Mouse (Mus musculus): Measurements from ENCODE around the gene E330034G19Rik.
"Not testable (repeated sequence)": the region's sequence is repeated elsewhere in the genome, so short reads cannot be mapped to it uniquely, and the experiment has no call there.

The E330034G19Rik gene

GRCm38 (mm10) chr14:24347007-24347406, 54.0 kb downstream of the E330034G19Rik start:
- not testable (repeated sequence) for DNase-seq (ENCODE audit: extremely low read depth, low read depth)

DNA sequence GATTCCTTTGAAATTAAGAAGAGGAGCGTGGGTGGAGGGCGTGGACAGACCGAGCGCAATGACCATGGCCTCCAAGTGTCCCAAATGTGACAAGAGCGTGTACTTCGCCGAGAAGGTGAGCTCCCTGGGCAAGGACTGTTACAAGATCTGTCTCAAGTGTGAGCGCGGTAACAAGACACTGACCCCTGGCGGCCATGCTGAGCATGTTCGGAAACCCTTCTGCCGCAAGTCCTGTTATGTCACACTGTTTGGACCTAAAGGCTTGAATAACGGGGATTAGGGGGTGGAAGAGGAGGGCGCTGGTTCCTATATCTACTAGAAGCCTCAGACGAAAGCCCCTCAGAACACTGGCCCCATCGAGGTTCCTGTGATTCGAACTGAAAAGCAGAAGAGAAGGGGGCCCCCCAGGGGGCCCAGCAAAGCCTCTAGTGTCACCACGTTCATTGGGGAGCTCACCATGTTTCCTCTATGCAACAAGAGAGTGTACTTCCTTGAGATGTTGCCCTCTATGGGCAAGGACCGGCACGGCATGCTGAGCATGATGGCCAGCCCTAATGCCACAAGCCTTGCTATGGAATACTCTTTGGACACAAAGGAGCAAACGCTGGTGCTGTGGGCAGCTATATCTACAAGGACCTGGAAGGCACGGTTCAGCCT, 65.4 kb downstream of the E330034G19Rik start:
- DNase-seq (ENCODE audit: extremely low read depth, low read depth): no peak
